Mouse (Mus musculus): ENCODE results near the gene Iqsec3.

GRCm38 (mm10) chr6:121376159-121376558 lies 97.3 kb downstream of the Iqsec3 start:
- TF ChIP-seq MAX (IDR thresholded peaks at IDR 0.05) (no peak), CTCF (IDR thresholded peaks at IDR 0.05; ENCODE audit: control insufficient read depth, insufficient read depth, insufficient read length) (no peak), FOSL1 (IDR thresholded peaks at IDR 0.05; ENCODE audit: insufficient read depth, low read length, poor library complexity, severe bottlenecking) (no peak)

Data from C2C12 (cell line).